Mouse (Mus musculus) spleen, postnatal 0 days (tissue): ENCODE measurements around the gene Cpn1. TPM values are rescaled to one million over a fixed set of nuclear protein-coding genes. Genes with fewer than 3 reads are reported as not detected.

ENCODE experiments used
- polyA plus RNA-seq: library from polyadenylated mRNA; unstranded; fragments of >200 nt; fragmentation: Nextera tagmentation; extraction: Ambion mirVana; gene quantifications from 2 replicates; pipeline ENCODE4 v1.2.1, GENCODE M21; 2015

Cpn1 gene
- polyA plus RNA-seq: 0.11 and 0.16 TPM in 2 replicates

DNA sequence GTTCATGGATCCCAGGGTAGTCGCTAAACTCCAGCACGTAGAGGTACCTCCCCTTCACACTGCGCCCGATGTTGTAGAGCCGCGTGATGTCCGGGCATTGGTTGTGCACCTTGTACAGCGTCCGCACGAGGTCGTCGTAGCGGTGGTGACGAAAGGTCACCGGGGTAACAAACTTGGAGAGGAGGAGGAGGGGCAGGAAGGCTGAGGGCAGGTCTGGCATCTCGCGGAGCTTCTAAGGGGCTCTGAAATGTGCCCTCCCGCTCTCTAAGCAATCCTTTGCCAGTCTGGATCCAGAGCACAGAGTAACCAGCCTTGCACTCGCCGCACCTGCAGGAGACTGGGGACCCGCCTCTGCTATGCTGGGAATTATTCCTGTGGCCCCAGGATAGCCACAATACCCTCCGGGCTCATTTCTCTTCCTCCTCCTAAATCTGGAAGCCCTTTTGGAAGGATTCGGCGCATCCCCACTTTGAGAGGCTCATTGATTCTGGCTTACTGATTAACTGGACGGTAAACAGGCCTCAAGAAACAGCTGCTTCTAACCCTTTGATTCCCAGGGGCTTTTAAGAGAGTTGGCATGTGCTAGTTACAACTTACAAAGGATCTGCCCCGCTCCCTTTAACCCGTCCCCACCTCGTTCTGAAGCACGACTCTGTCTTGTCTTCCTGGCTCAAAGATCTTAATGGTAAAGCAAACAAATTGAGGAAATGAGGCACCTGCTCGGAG, at the start of gene Cpn1:
Gene Cpn1, minus strand, starts transcription at position 488 of the 726 bp plus-strand sequence.

DNA sequence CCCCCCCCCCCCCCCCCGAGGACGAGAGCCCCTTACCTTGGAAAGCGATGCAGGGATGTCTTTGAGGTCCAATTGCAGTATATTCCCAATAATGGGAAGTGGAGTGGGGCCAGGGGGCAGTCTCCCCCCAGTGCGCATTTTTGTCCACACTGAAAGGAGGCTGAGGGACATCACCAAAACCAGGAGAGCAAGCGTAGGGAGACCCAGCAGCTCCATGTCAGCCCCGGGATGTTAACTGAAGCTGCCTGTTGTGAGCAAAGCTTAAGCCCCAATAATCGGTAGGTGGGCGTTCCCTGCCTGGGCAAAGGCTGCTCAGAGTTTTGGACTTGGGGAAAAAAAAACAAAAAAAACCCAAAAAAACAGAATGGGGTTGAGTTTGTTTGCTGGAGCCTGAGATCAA, 42.6 kb upstream of the Cpn1 start, which contains the start of gene Cyp2c23:
Gene Cyp2c23, minus strand, starts transcription at position 237 of the 400 bp plus-strand sequence.

GRCm38 (mm10) chr19:43939769-43940689, 46.3 kb downstream of the Cpn1 start, which contains the start of gene Dnmbp:
Gene Dnmbp, minus strand, starts transcription at chr19:43940191.

Other genes with a start within 250 kb of the Cpn1 start
- gene Cutc, start 233.6 kb downstream of the Cpn1 start, polyA plus RNA-seq: 15.1 and 15.6 TPM in 2 replicates
- 6.0 and 7.8 TPM in 2 replicates for gene Cox15, start 233.6 kb downstream of the Cpn1 start, polyA plus RNA-seq
- 0.08 and 0.18 TPM in 2 replicates for gene Abcc2, start 204.4 kb downstream of the Cpn1 start, polyA plus RNA-seq
- 4.8 and 6.5 TPM in 2 replicates for gene Dnmbp, start 46.4 kb downstream of the Cpn1 start, polyA plus RNA-seq
- gene Cyp2c23, start 42.7 kb upstream of the Cpn1 start, polyA plus RNA-seq: 0.06 TPM in 1 of 2 replicates, not detected in the other
- 11.3 and 13.2 TPM in 2 replicates for gene Erlin1, start 83.2 kb upstream of the Cpn1 start, polyA plus RNA-seq
- gene Chuk, start 120.9 kb upstream of the Cpn1 start, polyA plus RNA-seq: 22.8 and 24.9 TPM in 2 replicates
- 20.7 and 21.3 TPM in 2 replicates for gene Cwf19l1, start 149.3 kb upstream of the Cpn1 start, polyA plus RNA-seq
- gene Bloc1s2, start 159.9 kb upstream of the Cpn1 start, polyA plus RNA-seq: 59.4 and 61.3 TPM in 2 replicates
- not detected in 2 replicates for gene Pkd2l1, start 205.9 kb upstream of the Cpn1 start, polyA plus RNA-seq
- gene Scd3, start 216.7 kb upstream of the Cpn1 start, polyA plus RNA-seq: not detected in 2 replicates